Mouse (Mus musculus) liver, adult 2 months (tissue): ENCODE data around the gene Vsig10l.

Experiments
- CTCF ChIP-seq: fragments of 200-500 bp; IDR thresholded peaks from 2 replicates; pipeline ENCODE4 v1.5.1; 2011; ENCODE audit warnings: low read depth, low read length, control low read depth
- POLR2A ChIP-seq: fragments of 200-500 bp; IDR thresholded peaks from 2 replicates; pipeline ENCODE4 v1.6.1; 2011; ENCODE audit warnings: low read length, control low read depth; ENCODE audit not compliant: insufficient read depth; ENCODE audit errors: extremely low read depth

DNA sequence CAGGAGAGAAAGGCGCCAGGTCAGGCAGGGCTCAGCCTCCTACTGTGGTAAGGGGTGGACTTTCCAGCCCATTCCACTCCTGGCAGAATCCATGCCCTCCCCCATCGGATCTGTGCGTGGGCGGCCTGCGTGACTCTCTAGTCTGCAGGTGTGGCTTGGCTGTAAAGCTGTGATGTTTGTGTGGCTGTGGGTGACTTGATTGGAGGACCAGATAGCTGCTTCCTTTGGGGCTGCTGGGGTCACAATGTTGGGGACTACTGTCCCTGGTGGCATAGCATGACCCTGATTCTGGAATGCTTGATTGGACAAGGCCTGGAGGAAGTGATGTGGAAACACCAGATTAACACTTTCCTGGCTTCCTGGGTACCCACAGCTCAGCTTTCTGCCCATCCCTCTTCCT is 25.7 kb downstream of the Vsig10l start:
- TF ChIP-seq POLR2A (no peak), CTCF (no peak)
